Mouse (Mus musculus) lung, postnatal 0 days (tissue): ENCODE measurements around the gene Pir.

Experiments used
- CTCF ChIP-seq: IDR thresholded peaks from 2 replicates; pipeline ENCODE4 v1.5.1; 2016; ENCODE audit warnings: antibody characterized with exemption, mild to moderate bottlenecking
- EP300 ChIP-seq: IDR thresholded peaks from 2 replicates; pipeline ENCODE4 v1.6.1; 2016; ENCODE audit warnings: antibody characterized with exemption, mild to moderate bottlenecking, control low read depth

DNA sequence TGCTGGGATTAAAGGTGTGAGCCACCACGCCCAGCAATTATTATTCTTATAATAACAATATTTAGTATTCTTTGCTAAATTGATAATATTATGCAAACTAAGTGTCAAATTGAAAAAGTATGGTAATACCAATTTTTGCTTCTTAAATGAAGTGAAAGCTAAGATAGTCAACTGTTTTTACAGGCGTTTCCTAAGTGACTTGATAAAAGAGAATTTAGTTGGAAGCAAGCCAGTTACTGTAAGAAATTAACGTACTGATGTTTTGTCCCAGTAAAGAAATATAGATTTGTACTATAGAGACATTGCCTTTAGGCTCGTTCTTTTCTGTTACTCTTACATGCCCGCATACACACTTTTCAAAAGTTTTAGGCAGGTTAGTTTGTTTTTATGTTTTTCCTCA lies 53.3 kb downstream of the Pir start:
- TF ChIP-seq CTCF = no peak
- TF ChIP-seq EP300 = no peak
